11 mouse cellular contexts compared by ENCODE assay signal in the genomic region with DNA sequence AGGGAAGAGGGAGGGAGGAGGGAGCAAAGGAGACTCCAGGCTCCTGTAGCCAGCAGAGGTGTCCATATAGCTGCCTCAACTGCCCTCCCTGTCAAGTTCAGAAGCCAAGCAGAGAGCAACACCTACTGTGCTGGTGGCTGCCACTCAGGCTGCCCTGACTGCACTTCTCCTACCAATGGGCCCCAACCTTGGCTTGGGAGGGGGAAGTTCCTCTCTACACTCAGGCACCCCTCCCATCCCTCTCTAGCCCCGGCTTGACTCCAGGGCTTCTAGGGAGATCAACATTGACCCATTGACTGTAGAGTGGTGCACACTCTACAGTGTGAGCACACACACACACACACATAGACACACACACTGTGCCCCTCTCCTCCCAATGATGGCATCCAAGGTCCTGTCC. TPM values are rescaled to one million over a fixed set of nuclear protein-coding genes. Genes with fewer than 3 reads are reported as not detected.
DNase-seq lines count a peak whose midpoint lies in the region; ATAC-seq lines count a peak whose summit lies in the region.
"Had no signal": no experiment of that assay in that cellular context is flagged by ENCODE, and none has a peak within 500 bp of the region (broad histone marks: within the 10 kb centered on the region; RNA-seq: fewer than 3 reads in every experiment).

No protein-coding gene starts in this region.

- no peak for DNase-seq in lung, adult 18-20 months
- DNase-seq in embryonic facial prominence, embryonic 10.5 days (ENCODE audit: low spot score) = no peak
- DNase-seq in limb, embryonic 10.5 days (ENCODE audit: low spot score) = no peak
- no peak for DNase-seq in left cerebral cortex, postnatal 10 days (ENCODE audit: extremely low spot score in 1 of 2, low spot score in 2 of 2)
- DNase-seq in left cerebral cortex, adult 11 months (ENCODE audit: low spot score) = no peak
- DNase-seq: gastrocnemius, postnatal 36 days had no signal

- intact Hi-C loops in left cerebral cortex, postnatal 10 days (cut with DNase I) = no loop called here

- WGBS in lung, embryonic 15.5 days = 28% methylated on average over 1 of the region's 1 CpGs
- 68% methylated on average over 1 of the region's 1 CpGs for WGBS in embryonic facial prominence, embryonic 10.5 days
- WGBS in limb, embryonic 10.5 days = 58% methylated on average over 1 of the region's 1 CpGs

- no peak overlapping the region for H3K9ac ChIP-seq in lung, embryonic 15.5 days

- ATAC-seq in lung, embryonic 15.5 days (ENCODE audit: borderline replicate concordance, extremely low read depth, low FRiP score, low TSS enrichment) = peak; percentile 37
- ATAC-seq in megakaryocyte progenitor cell, adult 5-6 weeks (replicated peaks; ENCODE audit: poor library complexity) = peak; percentile 45
- ATAC-seq: inflammation-experienced regulatory T-cells, adult 6 months had no signal

- H3K4me2 ChIP-seq in lung, embryonic 15.5 days = no peak overlapping the region
- H3K4me2 ChIP-seq: midbrain, embryonic 11.5 days had no signal

- H3K27me3 ChIP-seq in lung, embryonic 15.5 days = peaks cover 2% of the 10 kb centered on the region; the same call in 1 of the 2 replicates
- H3K27me3 ChIP-seq in embryonic facial prominence, embryonic 10.5 days (replicated peaks; ENCODE audit: low read depth, poor library complexity, severe bottlenecking) = peaks cover 64% of the 10 kb centered on the region
- H3K27me3 ChIP-seq in limb, embryonic 10.5 days (ENCODE audit: low read depth, poor library complexity, severe bottlenecking) = peaks cover 42% of the 10 kb centered on the region

- no peaks in the 10 kb centered on the region for H3K36me3 ChIP-seq in lung, embryonic 15.5 days
- no peaks in the 10 kb centered on the region for H3K36me3 ChIP-seq in embryonic facial prominence, embryonic 10.5 days (replicated peaks)
- H3K36me3 ChIP-seq in limb, embryonic 10.5 days = no peaks in the 10 kb centered on the region

- H3K4me1 ChIP-seq in lung, embryonic 15.5 days = peaks cover 74% of the 10 kb centered on the region
- peaks cover 70% of the 10 kb centered on the region for H3K4me1 ChIP-seq in embryonic facial prominence, embryonic 10.5 days
- H3K4me1 ChIP-seq in limb, embryonic 10.5 days = peaks cover 57% of the 10 kb centered on the region

- H3K9me3 ChIP-seq in lung, embryonic 15.5 days = no peaks in the 10 kb centered on the region
- H3K9me3 ChIP-seq in embryonic facial prominence, embryonic 10.5 days = no peaks in the 10 kb centered on the region
- H3K9me3 ChIP-seq in limb, embryonic 10.5 days (replicated peaks) = no peaks in the 10 kb centered on the region

- peak overlapping the region; percentile 89 for H3K27ac ChIP-seq in lung, embryonic 15.5 days
- peak overlapping the region; percentile 10 for H3K27ac ChIP-seq in embryonic facial prominence, embryonic 10.5 days (replicated peaks)
- H3K27ac ChIP-seq in limb, embryonic 10.5 days = peak overlapping the region; percentile 22; the same call in 1 of the 2 replicates

- no peak overlapping the region for H3K4me3 ChIP-seq in lung, embryonic 15.5 days
- H3K4me3 ChIP-seq in embryonic facial prominence, embryonic 10.5 days = no peak overlapping the region
- no peak overlapping the region for H3K4me3 ChIP-seq in limb, embryonic 10.5 days
- H3K4me3 ChIP-seq: erythroblast, embryonic 14.5 days had no signal

RNA-seq across cellular contexts. Expression of a gene that starts 19.5 kb away (rescaled TPM):
- polyA plus RNA-seq in lung, embryonic 15.5 days (2015; fragmentation: Nextera tagmentation; extraction: Ambion mirVana) = 10.8 and 11.0 TPM in 2 replicates
- polyA plus RNA-seq in embryonic facial prominence, embryonic 10.5 days (2016; fragmentation: Nextera tagmentation; extraction: Ambion mirVana) = 2.4 and 3.0 TPM in 2 replicates
- polyA plus RNA-seq in limb, embryonic 10.5 days (2016; fragmentation: Nextera tagmentation; extraction: Ambion mirVana) = 4.6 and 5.6 TPM in 2 replicates
- total RNA-seq in megakaryocyte progenitor cell, adult 5-6 weeks (2015) = 0.46 and 0.49 TPM in 2 replicates
- total RNA-seq in megakaryocyte progenitor cell, adult 5-6 weeks (2017) = 0.14 and 0.50 TPM in 2 replicates
- 1 to 10 TPM; 1.9 TPM for total RNA-seq in left cerebral cortex, postnatal 10 days (2021)
- polyA plus RNA-seq: erythroblast, embryonic 14.5 days; inflammation-experienced regulatory T-cells, adult 6 months had no signal

RNA-seq across cellular contexts. Expression of a gene that starts 42.3 kb away (rescaled TPM):
- polyA plus RNA-seq in lung, embryonic 15.5 days (2015; fragmentation: Nextera tagmentation; extraction: Ambion mirVana) = 19.2 and 20.5 TPM in 2 replicates
- 6.1 and 8.7 TPM in 2 replicates for polyA plus RNA-seq in embryonic facial prominence, embryonic 10.5 days (2016; fragmentation: Nextera tagmentation; extraction: Ambion mirVana)
- 3.7 and 4.7 TPM in 2 replicates for polyA plus RNA-seq in limb, embryonic 10.5 days (2016; fragmentation: Nextera tagmentation; extraction: Ambion mirVana)
- not detected in 2 replicates for total RNA-seq in megakaryocyte progenitor cell, adult 5-6 weeks (2015)
- total RNA-seq in megakaryocyte progenitor cell, adult 5-6 weeks (2017) = not detected in 2 replicates
- 1 to 10 TPM; 4.2 to 5.9 TPM for total RNA-seq in left cerebral cortex, postnatal 10 days (2021)
- polyA plus RNA-seq: inflammation-experienced regulatory T-cells, adult 6 months had no signal

Comparison
In these comparisons a context has a peak if more than half of its experiments do, and no peak if none do; other contexts are left out.
1. H3K27ac ChIP-seq: peak in every context shown above with its lines; median percentile 89 in lung, embryonic 15.5 days; 22 in limb, embryonic 10.5 days; 10 in embryonic facial prominence, embryonic 10.5 days.